Mouse (Mus musculus): ENCODE measurements at regions not wholly inside any gene's neighbourhood (a gene's known extent, or its start where the extent isn't known, plus 50 kb on each side); places are given as distances from the start of the nearest gene placed in this dataset.

- TF ChIP-seq CTCF (IDR thresholded peaks at IDR 0.05; ENCODE audit: low read depth, low read length) (no peak), POLR2A (IDR thresholded peaks at IDR 0.05; ENCODE audit: borderline replicate concordance, low read depth, low read length) (no peak)
Observed at GRCm38 (mm10) chr10:111767813-111768455, 204.5 kb upstream of the Krr1 start.

All from bone marrow macrophage, adult 2 months (primary cell).